Mouse (Mus musculus) granulocyte monocyte progenitor cell, adult 5-6 weeks (primary cell): Measurements from ENCODE around the gene Cep85l. TPM values are rescaled to one million over a fixed set of nuclear protein-coding genes. Genes with fewer than 3 reads are reported as not detected.
A peak's percentile ranks its signal among the peaks of the same experiment; 100 is the strongest.

Experiments used
- ATAC-seq: replicated peaks from 2 replicates; pipeline ENCODE4 v1.8.0; 2016; ENCODE audit warnings: mild to moderate bottlenecking, moderate TSS enrichment, inconsistent platforms; ENCODE audit not compliant: poor library complexity, severe bottlenecking
- total RNA-seq, 2 experiments: library from RNA; stranded (forward) in 1 of 2; stranded (reverse) in 1 of 2; fragments of 200-712, 200-1000 nt in 1 of 2; fragments of >200 nt in 1 of 2; fragmentation: Nextera tagmentation in 1 of 2; gene quantifications; 2 replicates each; pipeline ENCODE4 v1.2.3; 2014 to 2017

Gene Cep85l
- total RNA-seq, 2 experiments from 2014 or later, result 34.6 to 39.8 TPM

GRCm38 (mm10) chr10:53345508-53345907 lies 34.2 kb downstream of the Cep85l start:
- no peak for ATAC-seq

- no peak for ATAC-seq
Observed at GRCm38 (mm10) chr10:53343865-53344264, 35.9 kb downstream of the Cep85l start.

GRCm38 (mm10) chr10:53343384-53343783 lies 36.4 kb downstream of the Cep85l start:
- no peak for ATAC-seq

- no peak for ATAC-seq
Observed at GRCm38 (mm10) chr10:53342166-53342728, 37.5 kb downstream of the Cep85l start.

- ATAC-seq, result peak; percentile 46; the same call in 1 of the 2 replicates
Observed at GRCm38 (mm10) chr10:53341288-53341965, 38.3 kb downstream of the Cep85l start.

- no peak for ATAC-seq
Observed at GRCm38 (mm10) chr10:53339045-53339444, 40.7 kb downstream of the Cep85l start.

- ATAC-seq, result no peak
Observed at GRCm38 (mm10) chr10:53337162-53337923, 42.4 kb downstream of the Cep85l start, which contains the start of gene Pln. TSS of gene Pln (plus strand) at chr10:53337667.

- ATAC-seq, result no peak
Observed at GRCm38 (mm10) chr10:53335974-53336373, 43.8 kb downstream of the Cep85l start.

- no peak for ATAC-seq
Observed at GRCm38 (mm10) chr10:53335266-53335665, 44.5 kb downstream of the Cep85l start.

GRCm38 (mm10) chr10:53332752-53333151 lies 47.0 kb downstream of the Cep85l start:
- no peak for ATAC-seq

GRCm38 (mm10) chr10:53329257-53329656 lies 50.5 kb downstream of the Cep85l start:
- no peak for ATAC-seq

GRCm38 (mm10) chr10:53326367-53326766 lies 53.4 kb downstream of the Cep85l start:
- ATAC-seq, result no peak

- no peak for ATAC-seq
Observed at GRCm38 (mm10) chr10:53324663-53325062, 55.1 kb downstream of the Cep85l start.

GRCm38 (mm10) chr10:53323367-53323766 lies 56.4 kb downstream of the Cep85l start:
- ATAC-seq, result no peak

GRCm38 (mm10) chr10:53306674-53307073 lies 73.1 kb downstream of the Cep85l start:
- ATAC-seq, result no peak

- no peak for ATAC-seq
Observed at GRCm38 (mm10) chr10:53305867-53306266, 73.9 kb downstream of the Cep85l start.

GRCm38 (mm10) chr10:53285147-53285546 lies 94.6 kb downstream of the Cep85l start:
- peak; percentile 98 for ATAC-seq

GRCm38 (mm10) chr10:53272228-53272627 lies 107.5 kb downstream of the Cep85l start:
- ATAC-seq, result no peak

- no peak for ATAC-seq
Observed at GRCm38 (mm10) chr10:53262021-53262420, 117.7 kb downstream of the Cep85l start.

- no peak for ATAC-seq
Observed at GRCm38 (mm10) chr10:53235381-53235780, 144.4 kb downstream of the Cep85l start.

GRCm38 (mm10) chr10:53234683-53235082 lies 145.1 kb downstream of the Cep85l start:
- no peak for ATAC-seq
